Mouse (Mus musculus) right cerebral cortex, adult 18-20 months (tissue): ENCODE measurements around the gene Erbin.
A peak's percentile ranks its signal among the peaks of the same experiment; 100 is the strongest.

Experiments
- DNase-seq: peaks from one replicate; pipeline ENCODE4 v3.0.0; 2022; ENCODE audit warnings: mixed read lengths

Erbin gene

GRCm38 (mm10) chr13:103920261-103920932, at the start of gene Erbin:
Erbin (minus strand) TSS chr13:103920514.
- peak; percentile 69 for DNase-seq

DNA sequence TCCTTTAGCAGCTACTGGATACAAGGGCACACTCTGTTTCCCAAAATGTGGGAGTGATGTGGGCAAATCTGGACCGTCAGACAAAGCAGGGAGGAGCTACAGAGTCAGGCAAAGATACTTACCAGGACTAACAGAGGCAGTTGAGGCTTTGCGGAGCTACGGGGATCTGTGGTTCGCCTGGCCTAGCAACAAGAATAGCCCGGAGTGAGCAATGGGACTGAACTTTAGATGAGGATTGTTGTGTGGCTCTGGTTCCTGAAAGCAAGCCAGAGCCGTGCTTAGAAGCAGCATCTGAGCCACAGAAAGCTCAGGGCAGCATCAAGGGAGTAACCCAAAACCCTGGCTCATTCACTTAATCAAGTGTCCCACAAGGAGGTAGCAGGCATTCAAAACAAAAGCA, 49.6 kb upstream of the Erbin start:
- no peak for DNase-seq

DNA sequence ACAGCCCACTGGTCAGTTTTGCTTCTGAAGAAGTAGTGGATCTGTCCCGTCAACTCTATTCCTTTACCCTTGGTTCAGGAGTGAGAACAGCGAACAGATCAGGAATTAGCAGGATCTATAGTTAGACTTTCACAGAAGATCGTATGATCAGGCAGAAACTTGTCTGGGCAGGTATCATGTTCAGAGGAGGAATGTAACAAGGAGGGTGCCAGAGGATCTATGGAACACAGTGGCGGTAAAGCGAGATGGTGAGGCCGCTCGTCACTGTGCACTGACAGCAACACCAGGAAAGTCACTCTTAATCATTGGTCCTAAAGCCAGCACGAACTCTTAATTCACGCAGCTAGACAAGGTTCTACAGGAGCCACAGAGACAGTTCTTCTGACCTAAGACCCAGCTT, 47.7 kb upstream of the Erbin start:
- DNase-seq = no peak

DNA sequence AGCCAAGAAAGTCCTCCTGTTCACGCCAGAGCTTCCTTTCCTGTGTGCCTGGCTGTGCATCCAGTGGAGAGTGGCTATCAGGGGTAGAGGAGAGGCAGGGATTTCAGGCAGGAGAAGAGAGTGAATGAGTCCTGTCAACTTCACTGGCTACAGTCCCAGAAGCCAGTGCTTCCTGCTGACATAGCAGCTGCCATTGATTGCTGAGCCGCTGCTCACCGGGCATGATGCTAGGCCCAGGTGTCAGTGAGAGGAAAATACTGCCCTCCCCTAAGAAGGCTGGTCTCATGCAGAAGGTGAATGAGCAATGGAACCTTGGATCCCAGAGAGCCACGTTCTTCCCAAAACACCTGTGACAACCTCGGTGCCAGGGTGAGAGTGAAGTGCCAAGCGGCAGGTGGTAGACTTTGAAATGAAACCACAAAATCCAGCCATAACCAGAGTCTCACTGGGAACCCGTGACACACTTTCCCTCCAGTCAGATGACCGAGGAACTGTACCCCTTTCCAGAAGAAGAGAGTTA, 46.4 kb upstream of the Erbin start:
- no peak for DNase-seq

- no peak for DNase-seq
Observed at GRCm38 (mm10) chr13:103965187-103965586, 44.9 kb upstream of the Erbin start.

DNA sequence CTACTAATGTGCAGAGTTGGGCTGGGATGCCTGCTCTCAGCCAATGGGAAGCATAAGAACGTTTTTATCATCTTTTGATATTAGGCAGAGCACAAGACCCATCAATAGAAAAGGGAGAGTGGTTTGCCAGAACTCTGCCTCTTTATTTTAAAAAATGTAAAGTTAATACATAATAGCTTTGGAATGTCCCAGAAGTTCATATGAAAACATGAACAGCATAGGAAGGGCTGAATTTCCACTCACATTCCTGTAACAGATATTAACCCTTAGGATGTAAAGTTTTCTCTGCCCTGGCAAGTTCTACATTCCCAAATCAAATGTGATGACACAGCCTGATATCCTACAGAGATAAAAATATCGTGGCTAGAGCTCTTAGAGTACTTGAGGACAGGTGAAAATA, 42.8 kb upstream of the Erbin start:
- no peak for DNase-seq

DNA sequence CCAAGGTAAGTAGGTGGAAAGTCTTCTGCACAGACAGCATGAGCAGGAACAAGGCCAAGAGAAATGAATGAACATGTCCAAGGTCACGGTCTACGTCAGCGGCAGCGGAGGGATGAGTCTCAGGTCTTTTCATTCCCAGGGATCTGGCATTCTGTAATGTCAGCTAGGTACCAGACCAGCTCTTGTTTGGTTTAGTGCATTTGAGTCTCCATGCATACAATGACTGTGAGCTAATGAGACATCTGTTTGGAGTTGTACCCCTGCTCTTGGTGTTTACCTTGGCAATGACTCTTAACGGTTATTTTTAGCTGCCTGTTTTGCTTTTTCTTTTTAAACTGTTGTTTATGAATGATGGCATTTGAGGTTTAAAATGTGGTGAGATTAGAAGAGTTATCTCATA, 39.5 kb upstream of the Erbin start:
- no peak for DNase-seq

GRCm38 (mm10) chr13:103958607-103959123, 38.4 kb upstream of the Erbin start:
- peak; percentile 11 for DNase-seq

DNA sequence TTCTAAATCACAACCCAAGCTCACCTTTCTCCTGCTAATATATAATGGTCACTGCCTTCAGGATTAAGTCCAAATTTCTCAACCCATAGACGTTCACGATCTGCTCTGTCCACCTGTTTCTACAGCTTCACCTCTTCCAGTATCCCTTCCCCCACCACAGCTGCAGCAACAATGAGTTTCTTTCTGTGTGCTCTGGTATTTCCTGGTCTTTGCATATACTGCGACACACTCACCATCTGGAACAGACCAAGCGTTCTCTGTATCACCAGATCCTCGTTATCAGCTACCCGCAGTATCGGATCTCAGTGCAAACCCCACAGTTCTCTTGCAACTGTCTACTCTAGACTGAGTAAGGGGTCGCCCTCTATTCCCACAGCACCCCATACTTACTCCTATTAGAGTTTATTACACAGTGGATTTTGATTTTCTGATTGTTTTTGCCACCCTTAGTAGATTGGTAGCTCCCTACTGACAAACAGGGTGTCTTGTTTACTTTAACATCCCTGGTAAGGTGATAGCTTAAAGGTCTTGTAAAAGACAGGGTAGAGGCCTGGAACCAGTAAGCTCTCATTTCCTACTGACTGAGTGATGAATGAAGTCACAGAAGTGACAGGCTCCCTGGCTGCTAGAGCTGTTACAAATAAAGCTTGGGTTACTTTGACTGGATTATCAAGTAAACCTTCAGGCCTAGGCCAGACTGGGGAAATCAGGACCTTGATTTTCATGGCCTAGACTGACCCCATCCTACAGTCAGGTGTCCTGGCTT, 37.0 kb upstream of the Erbin start:
- no peak for DNase-seq

DNA sequence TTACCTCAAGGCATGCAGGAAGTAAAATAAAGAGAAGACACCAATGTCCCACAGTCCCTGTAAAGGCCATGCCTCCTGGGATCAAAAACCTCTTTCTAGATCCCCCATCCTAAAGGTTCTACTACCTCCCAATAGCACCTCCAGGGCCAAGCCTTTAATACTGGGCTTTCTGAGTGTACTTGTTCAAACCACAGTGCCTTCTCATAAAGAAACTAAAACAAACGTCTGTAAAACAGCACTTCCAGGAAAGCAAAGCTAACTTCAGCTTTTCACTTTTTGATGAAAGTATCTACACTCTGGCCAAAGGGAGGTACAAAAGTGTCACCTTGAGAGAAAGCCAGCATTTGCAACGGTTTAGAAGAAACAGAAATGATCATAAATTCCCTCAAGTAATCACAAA, 35.3 kb upstream of the Erbin start:
- DNase-seq = no peak

- DNase-seq = no peak
Observed at GRCm38 (mm10) chr13:103951393-103951792, 31.1 kb upstream of the Erbin start.

- no peak for DNase-seq
Observed at GRCm38 (mm10) chr13:103940796-103941195, 20.5 kb upstream of the Erbin start.

GRCm38 (mm10) chr13:103924586-103924985, 4.3 kb upstream of the Erbin start:
- DNase-seq = no peak

DNA sequence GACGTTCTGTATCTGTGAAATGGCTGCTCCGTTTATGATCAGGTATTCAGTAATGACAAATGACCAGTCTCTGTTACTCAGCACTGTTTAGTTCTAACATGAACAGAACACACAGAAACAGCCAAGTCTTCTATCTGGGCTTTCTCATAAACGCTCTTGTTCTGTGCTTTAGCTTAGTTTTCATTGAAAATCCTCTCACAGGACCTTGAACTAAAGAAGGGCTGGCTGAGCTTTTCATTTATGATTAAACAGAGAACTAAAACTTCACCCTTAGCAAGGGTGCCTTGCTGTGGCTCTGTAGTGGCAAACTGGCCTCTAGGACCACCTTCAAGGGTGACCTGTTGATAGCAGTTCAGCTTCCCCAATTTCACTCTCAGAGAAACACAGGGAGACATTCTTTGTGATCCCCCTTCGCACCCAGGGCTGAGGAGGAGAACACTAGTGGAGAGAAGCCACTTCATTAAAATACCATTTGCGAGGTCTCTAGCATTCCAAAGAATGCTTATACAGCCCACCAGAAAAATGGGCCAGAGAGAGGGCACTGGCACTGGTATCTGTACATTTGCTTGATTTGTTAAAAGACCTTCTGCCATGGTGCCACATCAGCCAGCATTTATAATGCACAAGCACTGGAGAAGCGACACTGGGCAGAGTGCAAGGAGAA, 3.2 kb upstream of the Erbin start:
- no peak for DNase-seq

- no peak for DNase-seq
Observed at GRCm38 (mm10) chr13:103921831-103922380, 1.6 kb upstream of the Erbin start.

DNA sequence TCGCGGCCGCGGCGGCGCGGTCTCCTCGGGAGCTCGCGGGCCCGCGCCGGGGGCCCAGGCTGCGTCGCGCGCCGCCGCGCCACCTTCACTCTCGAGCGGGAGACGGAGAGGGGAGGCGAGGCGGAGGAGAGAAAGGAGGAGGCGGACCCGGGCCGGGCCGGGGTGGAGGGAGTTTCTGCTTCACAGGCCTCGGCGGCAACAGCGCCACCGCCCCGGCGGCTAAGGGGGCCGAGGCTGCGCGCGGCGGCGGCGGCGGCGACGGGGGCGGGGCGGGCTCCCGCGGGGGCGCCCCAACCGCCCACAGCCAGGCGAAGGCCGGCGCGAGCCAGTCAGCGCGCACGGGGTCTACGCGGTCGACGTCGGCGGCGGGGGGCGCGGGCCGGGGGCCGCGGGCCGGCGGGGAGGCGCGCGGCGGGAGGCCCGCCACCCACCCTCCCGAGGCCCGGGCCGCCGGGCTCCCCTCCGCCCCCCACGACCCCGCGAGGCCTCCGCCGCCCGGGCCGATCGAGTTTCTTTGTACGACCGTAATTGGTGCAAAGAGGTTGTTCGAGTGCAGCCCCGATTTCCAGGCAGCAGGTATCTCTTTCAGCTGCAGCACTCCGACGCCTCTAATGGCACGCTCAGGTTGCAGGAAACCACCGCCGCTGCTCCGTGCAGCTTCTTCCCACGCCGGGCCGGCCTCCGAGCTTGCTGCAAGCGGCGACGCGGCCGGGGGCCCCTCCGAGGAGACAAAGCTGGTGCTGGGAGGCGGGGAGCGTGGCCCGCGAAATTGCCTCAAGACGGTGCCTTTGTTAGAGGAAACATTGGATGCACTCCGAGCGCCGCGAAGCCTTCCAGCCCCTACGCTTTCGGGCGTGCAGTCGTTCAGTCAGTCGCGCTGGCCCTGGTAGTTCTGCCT, 868 bp upstream of the Erbin start:
- peak; percentile 85 for DNase-seq

- no peak for DNase-seq
Observed at GRCm38 (mm10) chr13:103919956-103920260, 406 bp downstream of the Erbin start.

DNA sequence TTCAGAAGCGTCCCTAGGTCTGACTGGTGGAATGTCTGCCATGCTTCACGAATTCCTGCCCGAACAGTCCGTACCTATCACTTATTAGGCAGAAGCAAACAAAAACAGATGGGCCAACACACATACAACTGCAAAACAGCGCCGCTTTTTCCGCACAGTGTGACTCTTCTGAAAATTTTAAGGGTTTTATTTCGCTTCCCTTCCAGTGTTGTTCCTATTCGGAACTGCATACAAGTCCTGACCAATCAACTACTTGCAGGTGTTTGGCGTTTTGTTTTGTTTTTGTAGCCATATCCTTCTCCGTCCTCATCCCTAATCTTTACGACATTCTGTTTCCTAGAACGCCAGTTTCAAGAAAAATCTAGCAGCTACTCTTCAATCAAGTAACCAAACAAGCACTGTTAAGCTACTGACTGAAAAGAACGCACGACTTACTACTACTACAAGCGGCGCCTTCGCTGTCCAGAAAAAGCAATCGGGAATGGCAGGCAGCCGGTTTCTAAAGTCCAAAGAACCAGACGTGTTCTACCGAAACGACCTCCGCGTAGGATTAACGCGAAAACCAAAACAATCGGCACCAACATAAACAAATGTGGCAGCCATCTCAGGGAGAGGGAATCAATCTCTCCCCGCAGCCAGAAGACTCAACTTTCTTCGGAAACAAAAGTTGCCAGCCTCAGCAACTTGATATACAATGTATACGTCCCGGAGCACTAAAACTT, 919 bp downstream of the Erbin start:
- DNase-seq = peak; percentile 6

DNA sequence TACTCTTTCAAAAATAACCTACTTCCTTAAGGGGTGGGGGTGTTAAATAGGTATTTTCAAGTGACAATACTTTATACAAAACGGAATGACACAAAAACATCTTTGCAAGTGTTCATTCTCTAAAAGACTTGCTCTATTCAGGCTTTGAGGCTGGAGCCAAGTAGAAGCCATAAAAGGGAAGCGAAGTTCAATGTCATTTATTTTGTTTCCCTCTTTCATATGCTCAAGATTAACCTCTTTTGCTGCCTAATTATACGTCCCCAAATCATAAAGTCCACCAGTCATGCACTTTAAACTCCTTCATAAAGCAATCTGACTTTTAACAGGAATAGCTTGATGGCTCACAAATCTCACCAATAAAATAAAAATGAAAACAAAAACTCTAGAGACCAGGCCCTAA, 1.9 kb downstream of the Erbin start:
- DNase-seq = no peak

DNA sequence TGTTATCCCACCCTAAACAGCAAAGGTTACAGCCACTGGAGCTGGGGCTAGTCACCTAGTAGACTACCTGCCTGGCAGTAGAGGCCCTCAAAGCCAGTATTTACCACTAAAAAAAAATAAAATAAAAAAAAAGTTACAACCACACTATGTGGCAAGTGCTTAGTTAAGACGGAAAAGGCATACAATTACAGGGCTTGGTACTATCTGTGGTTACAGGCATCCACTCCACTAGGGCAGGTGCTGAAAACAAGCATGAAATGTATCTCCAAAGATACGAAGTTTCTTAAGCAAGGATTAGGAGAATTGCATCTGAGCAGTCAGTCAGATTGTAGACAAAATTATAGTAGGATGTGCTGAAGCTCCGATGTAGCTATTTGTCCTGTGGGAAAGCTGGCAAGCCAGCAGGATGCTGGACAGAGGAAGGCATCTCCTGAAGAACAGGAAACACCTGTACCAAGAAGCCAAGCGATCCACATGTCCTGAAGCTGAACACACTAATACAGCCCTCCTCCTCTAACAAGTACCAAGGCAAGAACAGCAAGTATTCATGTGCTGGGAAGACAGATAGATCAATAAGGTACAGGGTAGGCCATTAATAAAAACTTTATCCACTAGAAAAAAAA, 6.1 kb downstream of the Erbin start:
- no peak for DNase-seq

- DNase-seq = no peak
Observed at GRCm38 (mm10) chr13:103912351-103912750, 8.0 kb downstream of the Erbin start.
